Comparison of ENCODE assay signal across 27 mouse cellular contexts in genomic region chr19:55134521-55134920, GRCm38 (mm10). TPM values are rescaled to one million over a fixed set of nuclear protein-coding genes. Genes with fewer than 3 reads are reported as not detected.
DNase-seq lines count a peak whose midpoint lies in the region; ATAC-seq and TF ChIP-seq lines count a peak whose summit lies in the region.
"Had no signal": no experiment of that assay in that cellular context is flagged by ENCODE, and none has a peak within 500 bp of the region (broad histone marks: within the 10 kb centered on the region; RNA-seq: fewer than 3 reads in every experiment).

No protein-coding gene starts in this region.

- peak; percentile 27 for DNase-seq in heart, postnatal 0 days (ENCODE audit: low spot score)
- DNase-seq in heart, embryonic 10.5 days (ENCODE audit: low spot score) = no peak
- DNase-seq in ovary, postnatal 36 days (ENCODE audit: low spot score) = peak; percentile 2
- no peak for DNase-seq in ovary, postnatal 14 days (ENCODE audit: low spot score)
- DNase-seq in lung, postnatal 25 days (ENCODE audit: low spot score) = peak; percentile 79
- no peak for DNase-seq in thymus, adult 18-20 months
- DNase-seq in right cerebral cortex, postnatal 10 days (ENCODE audit: low spot score in 2 of 2) = no peak
- DNase-seq: adrenal gland, postnatal 25 days; cerebellum, adult 8-10 months; cerebellum, postnatal 36 days; gastrocnemius, postnatal 25 days; heart, postnatal 10 days; kidney, adult 8-10 months; kidney, postnatal 10 days; left cerebral cortex, postnatal 4 days; lung, embryonic 14.5 days; retina, postnatal 1 day; thymus, postnatal 4 days had no signal

- no peaks in the 10 kb centered on the region for H3K9me3 ChIP-seq in heart, postnatal 0 days (replicated peaks; ENCODE audit: control insufficient read depth, low read length)
- no peaks in the 10 kb centered on the region for H3K9me3 ChIP-seq in heart, embryonic 10.5 days
- H3K9me3 ChIP-seq: embryonic facial prominence, embryonic 15.5 days; liver, embryonic 12.5 days; midbrain, embryonic 13.5 days had no signal

- H3K4me2 ChIP-seq in heart, postnatal 0 days (ENCODE audit: low read depth, low read length) = no peak overlapping the region
- H3K4me2 ChIP-seq: embryonic facial prominence, embryonic 15.5 days; liver, embryonic 12.5 days; lung, embryonic 14.5 days; midbrain, embryonic 13.5 days had no signal

- TF ChIP-seq CTCF in heart, postnatal 0 days (IDR thresholded peaks at IDR 0.05; ENCODE audit: low read depth) = no peak

- H3K36me3 ChIP-seq in heart, postnatal 0 days (replicated peaks; ENCODE audit: control insufficient read depth, insufficient read depth, low read length) = no peaks in the 10 kb centered on the region
- H3K36me3 ChIP-seq in heart, embryonic 10.5 days = no peaks in the 10 kb centered on the region
- H3K36me3 ChIP-seq: embryonic facial prominence, embryonic 15.5 days; liver, embryonic 12.5 days; midbrain, embryonic 13.5 days had no signal

- no peaks in the 10 kb centered on the region for H3K27me3 ChIP-seq in heart, postnatal 0 days (ENCODE audit: control insufficient read depth, insufficient read depth, low read length)
- H3K27me3 ChIP-seq in heart, embryonic 10.5 days (ENCODE audit: insufficient read depth, poor library complexity, severe bottlenecking) = 0 out of 2 replicates have a peak, but pooled peaks cover 4% of the 10 kb centered on the region
- H3K27me3 ChIP-seq: embryonic facial prominence, embryonic 15.5 days; liver, embryonic 12.5 days; midbrain, embryonic 13.5 days had no signal

- WGBS in heart, postnatal 0 days = 59% methylated on average over 9 of the region's 9 CpGs
- WGBS in heart, embryonic 10.5 days = 77% methylated on average over 9 of the region's 9 CpGs

- ATAC-seq in heart, postnatal 0 days (ENCODE audit: insufficient read depth, low read depth) = peak; percentile 59; the same call in 1 of the 2 replicates
- ATAC-seq: CD4-positive, CD25-positive, alpha-beta regulatory T cell, adult 4 months; forebrain, embryonic 16.5 days; hindbrain, postnatal 0 days; liver, embryonic 12.5 days; midbrain, embryonic 13.5 days had no signal

- H3K4me3 ChIP-seq in heart, postnatal 0 days (ENCODE audit: low read depth, low read length) = no peak overlapping the region
- no peak overlapping the region for H3K4me3 ChIP-seq in heart, embryonic 10.5 days
- H3K4me3 ChIP-seq: embryonic facial prominence, embryonic 15.5 days; liver, embryonic 12.5 days; midbrain, embryonic 13.5 days had no signal

- no peak overlapping the region for H3K27ac ChIP-seq in heart, postnatal 0 days (ENCODE audit: low read depth)
- H3K27ac ChIP-seq in heart, embryonic 10.5 days = no peak overlapping the region
- H3K27ac ChIP-seq: embryonic facial prominence, embryonic 15.5 days; hindbrain, postnatal 0 days; liver, embryonic 12.5 days; midbrain, embryonic 13.5 days had no signal

- no peak for TF ChIP-seq EP300 in heart, postnatal 0 days (IDR thresholded peaks at IDR 0.05; ENCODE audit: low read depth)

- no peak overlapping the region for H3K9ac ChIP-seq in heart, postnatal 0 days (replicated peaks; ENCODE audit: low read depth, low read length)
- H3K9ac ChIP-seq: embryonic facial prominence, embryonic 15.5 days; liver, embryonic 12.5 days; lung, embryonic 14.5 days; midbrain, embryonic 13.5 days had no signal

- peaks cover 7% of the 10 kb centered on the region for H3K4me1 ChIP-seq in heart, postnatal 0 days (ENCODE audit: control insufficient read depth, insufficient read depth)
- H3K4me1 ChIP-seq in heart, embryonic 10.5 days = peaks cover 13% of the 10 kb centered on the region
- H3K4me1 ChIP-seq: embryonic facial prominence, embryonic 15.5 days had no signal

RNA-seq across cellular contexts. Expression of gene Gpam, which starts 7.5 kb away (rescaled TPM):
- 38.6 and 60.2 TPM in 2 replicates for total RNA-seq in heart, postnatal 0 days (2014; rRNA removed; ENCODE audit: low replicate concordance)
- polyA plus RNA-seq in heart, postnatal 0 days (2015; fragmentation: Nextera tagmentation; extraction: Ambion mirVana) = 14.7 and 15.7 TPM in 2 replicates
- 12.8 and 14.9 TPM in 2 replicates for polyA plus RNA-seq in heart, embryonic 10.5 days (2016; fragmentation: Nextera tagmentation; extraction: Ambion mirVana)

RNA-seq across cellular contexts. Expression of gene Tectb, which starts 46.0 kb away (rescaled TPM):
- not detected in 2 replicates for total RNA-seq in heart, postnatal 0 days (2014; rRNA removed; ENCODE audit: low replicate concordance)
- polyA plus RNA-seq in heart, postnatal 0 days (2015; fragmentation: Nextera tagmentation; extraction: Ambion mirVana) = 0.15 and 0.18 TPM in 2 replicates
- polyA plus RNA-seq in heart, embryonic 10.5 days (2016; fragmentation: Nextera tagmentation; extraction: Ambion mirVana) = 0.08 TPM in 1 of 2 replicates, not detected in the other
- total RNA-seq: left cerebral cortex, postnatal 4 days; megakaryocyte, adult 5-6 weeks had no signal
- polyA plus RNA-seq: CD4-positive, CD25-positive, alpha-beta regulatory T cell, adult 4 months; forebrain, embryonic 16.5 days; hindbrain, embryonic 11.5 days; lung, embryonic 14.5 days; neural tube, embryonic 11.5 days had no signal

Comparison
In these comparisons a context has a peak if more than half of its experiments do, and no peak if none do; other contexts are left out.
1. DNase-seq: peak in heart, postnatal 0 days (single experiment), ovary, postnatal 36 days (single experiment) and lung, postnatal 25 days (single experiment); none in heart, embryonic 10.5 days (single experiment), ovary, postnatal 14 days (single experiment), thymus, adult 18-20 months (0 of 2) and right cerebral cortex, postnatal 10 days (0 of 2).